Mouse (Mus musculus) MEL (cell line): ENCODE data around the gene Smyd3.

Experiments used
- CTCF ChIP-seq, 3 experiments: IDR thresholded peaks in 2 of 3; conservative IDR thresholded peaks in 1 of 3; 2 replicates each; pipeline ENCODE4 v1.5.1; 2011 to 2012; ENCODE audit warnings: low read length in 3 of 3, low read depth in 2 of 3, mild to moderate bottlenecking in 2 of 3, improper control_type of control experiment in 1 of 3, inconsistent platforms in 1 of 3, mixed read lengths in 1 of 3, moderate library complexity in 1 of 3; ENCODE audit not compliant: control insufficient read depth in 1 of 3, insufficient read depth in 1 of 3, poor library complexity in 1 of 3, severe bottlenecking in 1 of 3
- E2F4 ChIP-seq: IDR thresholded peaks from 2 replicates; pipeline ENCODE4 v1.6.1; 2011; ENCODE audit warnings: low read depth, low read length, improper control_type of control experiment, borderline replicate concordance
- EP300 ChIP-seq, 2 experiments: IDR thresholded peaks; 2 replicates each; pipeline ENCODE4 v1.6.1; 2011; ENCODE audit warnings: improper control_type of control experiment in 2 of 2, low read length in 2 of 2, low read depth in 1 of 2, mild to moderate bottlenecking in 1 of 2
- HCFC1 ChIP-seq: IDR thresholded peaks from 2 replicates; pipeline ENCODE4 v1.6.1; 2012; ENCODE audit warnings: low read depth, mild to moderate bottlenecking, inconsistent platforms, low read length, improper control_type of control experiment, moderate library complexity
- NRF1 ChIP-seq: IDR thresholded peaks from 2 replicates; pipeline ENCODE4 v1.6.1; 2014; ENCODE audit warnings: low read depth, mild to moderate bottlenecking, inconsistent platforms, low read length, improper control_type of control experiment, moderate library complexity; ENCODE audit not compliant: poor library complexity, insufficient read depth, severe bottlenecking
- POLR2A ChIP-seq, 2 experiments: IDR thresholded peaks; 2 replicates each; pipeline ENCODE4 v1.6.1; 2011 to 2012; ENCODE audit warnings: low read length in 2 of 2, mild to moderate bottlenecking in 2 of 2, control low read depth in 1 of 2, improper control_type of control experiment in 1 of 2, low read depth in 1 of 2, moderate library complexity in 1 of 2; ENCODE audit not compliant: control insufficient read depth in 1 of 2, insufficient read depth in 1 of 2, poor library complexity in 1 of 2
- POLR2AphosphoS2 ChIP-seq: IDR thresholded peaks from 2 replicates; pipeline ENCODE4 v1.6.1; 2011; ENCODE audit warnings: low read length, improper control_type of control experiment
- SMC3 ChIP-seq: IDR thresholded peaks from 2 replicates; pipeline ENCODE4 v1.6.1; 2011; ENCODE audit warnings: low read depth, low read length, improper control_type of control experiment
- UBTF ChIP-seq: IDR thresholded peaks from 2 replicates; pipeline ENCODE4 v1.6.1; 2012; ENCODE audit warnings: low read depth, mild to moderate bottlenecking, inconsistent platforms, low read length, improper control_type of control experiment, moderate library complexity, borderline replicate concordance; ENCODE audit not compliant: insufficient read depth
- USF1 ChIP-seq: IDR thresholded peaks from 2 replicates; pipeline ENCODE4 v1.6.1; 2014; ENCODE audit warnings: low read depth, mild to moderate bottlenecking, inconsistent platforms, low read length, improper control_type of control experiment, moderate library complexity

DNA sequence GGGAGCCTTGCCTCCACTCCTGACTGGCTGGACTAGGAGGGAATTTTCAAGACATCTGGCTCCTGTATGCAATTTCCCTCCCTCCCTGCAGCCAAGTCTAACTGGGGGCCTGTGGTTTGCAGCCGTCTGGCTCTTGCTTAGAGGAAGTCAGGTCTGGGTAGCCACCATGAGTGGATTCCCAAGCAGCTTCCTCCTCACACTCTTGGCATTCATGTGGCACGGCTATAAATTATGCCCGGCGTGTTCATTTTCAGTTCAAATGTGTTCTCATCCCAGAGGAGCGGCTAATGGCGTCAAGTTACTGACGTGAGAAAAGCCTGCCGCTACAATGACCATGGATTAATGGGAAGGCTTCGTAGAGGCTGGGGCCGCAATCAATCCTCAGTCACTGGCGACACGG is 564.9 kb downstream of the Smyd3 start:
- TF ChIP-seq POLR2A (IDR thresholded peaks at IDR 0.05; ENCODE audit: control insufficient read depth in 1 of 2, insufficient read depth in 1 of 2, low read depth in 1 of 2, low read length in 2 of 2, poor library complexity in 1 of 2), result no peak
- no peak for TF ChIP-seq CTCF (IDR thresholded peaks at IDR 0.05 in 2 of 3, conservative IDR thresholded peaks at IDR 0.05 in 1 of 3; ENCODE audit: control insufficient read depth in 1 of 3, insufficient read depth in 1 of 3, low read depth in 2 of 3, low read length in 3 of 3, poor library complexity in 1 of 3, severe bottlenecking in 1 of 3)
- no peak for TF ChIP-seq EP300 (IDR thresholded peaks at IDR 0.05; ENCODE audit: low read depth in 1 of 2, low read length in 2 of 2)
- no peak for TF ChIP-seq NRF1
- no peak for TF ChIP-seq USF1
- TF ChIP-seq SMC3, result no peak
- TF ChIP-seq HCFC1, result no peak
- no peak for TF ChIP-seq POLR2AphosphoS2
- no peak for TF ChIP-seq E2F4
- no peak for TF ChIP-seq UBTF
